Mouse (Mus musculus) neural tube, embryonic 10.5 days (tissue): ENCODE measurements around the gene Ttc8.
"Not testable (repeated sequence)": the region's sequence is repeated elsewhere in the genome, so short reads cannot be mapped to it uniquely, and the experiment has no call there.

Experiments used
- DNase-seq: peaks from one replicate; pipeline ENCODE4 v3.0.0-alpha.2; 2017; ENCODE audit warnings: low spot score; ENCODE audit errors: extremely low spot score

The Ttc8 gene

DNA sequence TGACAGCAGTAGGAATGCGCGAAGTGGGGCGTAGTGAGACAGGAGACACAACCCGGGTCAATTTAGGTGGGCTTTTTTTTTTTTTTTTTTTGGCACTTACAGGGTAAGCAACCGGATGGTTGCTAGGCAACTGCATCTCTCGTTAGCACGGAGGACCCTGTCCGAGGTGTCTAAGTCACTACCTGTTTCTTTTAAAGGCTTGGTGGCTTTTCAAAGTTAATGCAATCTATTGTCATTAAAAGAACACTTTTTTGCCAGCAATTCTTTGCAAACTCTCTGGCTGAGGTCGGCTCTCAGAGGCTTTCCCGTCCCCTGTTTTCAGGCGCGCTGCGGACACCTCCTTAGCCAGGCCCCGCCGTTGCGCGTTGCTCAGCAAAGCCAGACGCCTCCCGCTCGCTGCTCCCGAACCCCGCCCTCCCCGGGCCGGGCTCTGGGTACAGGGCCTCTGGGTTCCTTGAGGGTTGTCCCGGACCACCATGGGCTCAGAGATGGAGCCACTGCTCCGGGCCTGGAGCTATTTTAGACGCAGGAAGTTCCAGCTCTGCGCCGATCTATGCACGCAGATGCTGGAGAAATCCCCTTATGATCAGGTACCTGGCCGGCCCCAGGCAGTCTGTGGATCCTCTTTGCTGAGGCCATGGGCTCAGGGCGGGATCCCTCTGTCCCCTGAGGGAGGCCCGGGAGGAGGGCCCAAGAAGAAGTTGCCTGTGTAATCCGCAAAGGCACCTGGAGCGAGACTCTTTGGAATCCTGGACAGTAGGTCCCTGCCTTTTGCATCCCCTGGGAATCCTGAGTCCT, at the start of gene Ttc8:
Gene Ttc8 (plus strand): TSS at position 381 of the 798 bp plus-strand sequence.
- peak; percentile 94 for DNase-seq

DNA sequence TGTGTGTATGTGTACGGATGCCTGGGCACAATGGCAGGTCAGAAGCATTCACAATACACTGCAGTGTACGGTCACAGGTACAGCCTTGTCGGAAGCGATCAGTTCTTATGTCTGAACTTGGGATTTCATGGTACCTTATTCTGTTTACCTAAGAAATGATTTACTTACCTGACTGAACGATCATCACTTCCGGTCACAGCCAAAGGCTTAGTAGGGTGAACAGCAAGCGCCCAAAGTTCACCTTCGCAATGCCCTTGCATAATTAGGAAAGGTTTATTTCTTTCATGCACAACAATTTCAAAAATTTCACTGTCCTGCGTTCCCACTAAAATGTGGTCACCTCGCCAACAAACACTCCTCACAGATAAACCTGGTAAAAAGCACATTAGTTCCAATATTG, 47.5 kb upstream of the Ttc8 start:
- DNase-seq: no peak

DNA sequence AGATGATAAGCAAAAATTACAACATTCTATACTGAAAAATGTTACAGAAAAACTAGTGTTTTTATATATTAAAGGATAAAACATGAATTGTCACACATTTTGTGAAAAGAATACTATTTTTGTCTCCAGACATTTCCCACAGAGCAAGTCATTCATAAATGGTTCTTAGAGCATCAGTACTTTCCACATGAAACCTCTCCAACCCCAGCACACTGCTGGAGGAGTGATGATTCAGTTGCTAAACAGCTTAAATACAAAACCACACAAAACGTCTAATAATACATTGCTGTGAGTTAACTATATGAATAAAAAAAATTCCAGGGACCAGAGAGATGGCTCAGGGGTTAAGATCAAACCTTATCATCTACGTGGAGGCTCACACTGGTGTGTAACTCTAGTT, 45.2 kb upstream of the Ttc8 start:
- DNase-seq: no peak

DNA sequence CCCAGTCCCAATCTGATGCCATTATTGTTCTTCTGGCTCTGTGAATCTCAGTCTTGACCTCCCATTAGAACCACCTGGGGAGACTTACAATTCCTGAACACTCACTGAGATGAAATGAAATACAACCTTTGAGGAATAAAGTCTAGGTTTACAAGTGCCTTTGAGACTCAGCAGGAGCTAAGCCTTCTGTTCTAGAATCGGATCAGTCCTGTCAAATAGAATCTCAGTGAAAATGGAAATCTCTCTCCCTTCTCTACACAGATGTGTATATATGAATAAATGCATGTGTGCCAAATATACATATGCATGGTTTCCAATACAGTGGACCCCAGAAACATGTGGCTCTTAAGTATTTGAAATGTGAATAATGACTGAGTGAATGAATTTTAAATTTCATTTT, 41.7 kb upstream of the Ttc8 start:
- no peak for DNase-seq

DNA sequence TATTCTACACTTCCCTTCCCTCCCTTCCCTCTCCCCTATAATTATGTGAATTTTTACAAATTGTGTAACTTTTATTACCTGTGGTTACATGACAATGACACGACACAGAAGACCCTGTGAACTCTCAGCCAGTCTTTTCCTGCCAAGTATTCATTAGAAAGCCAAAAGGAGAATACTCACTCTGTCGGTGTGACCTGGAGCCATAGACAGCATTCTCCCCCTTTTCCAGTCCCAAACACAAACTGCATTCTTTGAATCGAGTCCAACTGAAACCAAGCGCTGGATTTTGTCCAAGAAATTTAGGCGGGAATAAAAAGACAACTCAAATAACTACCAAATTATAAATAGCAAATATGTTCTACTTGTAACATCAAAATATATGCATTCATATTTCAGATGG, 38.6 kb upstream of the Ttc8 start:
- DNase-seq: no peak

DNA sequence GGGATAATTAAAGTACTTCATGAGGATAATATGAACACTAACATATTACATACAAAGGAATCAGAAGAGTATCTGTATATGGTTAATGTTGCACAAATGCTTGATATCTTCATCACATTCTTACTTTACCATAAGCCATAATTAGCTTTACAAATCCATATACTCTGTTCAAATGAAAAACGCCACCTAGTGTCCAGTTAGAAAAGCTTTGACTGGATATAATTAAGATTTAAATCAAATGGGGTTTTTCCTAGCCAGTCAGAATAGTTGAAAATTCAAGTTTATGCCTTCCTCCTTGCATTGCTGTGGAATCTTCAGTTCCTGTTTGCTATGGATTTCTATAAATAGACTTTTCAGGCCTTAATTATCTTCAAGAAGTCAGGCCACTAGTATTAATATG, 35.9 kb upstream of the Ttc8 start:
- DNase-seq: no peak

DNA sequence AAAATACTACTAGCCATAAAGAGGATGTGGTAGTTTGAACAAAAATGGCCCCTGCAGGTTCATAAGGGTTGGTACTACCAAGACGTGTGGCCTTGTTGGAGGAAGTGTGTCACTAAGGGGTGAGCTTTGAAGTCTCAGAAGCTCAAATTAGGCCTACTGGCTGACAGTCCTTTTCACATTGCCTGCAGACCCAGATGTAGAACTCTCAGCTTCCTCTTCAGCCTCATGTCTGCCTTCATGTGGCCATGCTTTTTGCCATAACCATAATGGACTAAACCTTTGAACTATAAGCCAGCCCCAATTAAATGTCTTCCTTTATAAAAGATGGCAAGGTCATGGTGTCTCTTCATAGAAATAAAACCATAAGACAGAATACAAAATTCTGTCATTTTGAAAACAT, 23.6 kb upstream of the Ttc8 start:
- DNase-seq: no peak

DNA sequence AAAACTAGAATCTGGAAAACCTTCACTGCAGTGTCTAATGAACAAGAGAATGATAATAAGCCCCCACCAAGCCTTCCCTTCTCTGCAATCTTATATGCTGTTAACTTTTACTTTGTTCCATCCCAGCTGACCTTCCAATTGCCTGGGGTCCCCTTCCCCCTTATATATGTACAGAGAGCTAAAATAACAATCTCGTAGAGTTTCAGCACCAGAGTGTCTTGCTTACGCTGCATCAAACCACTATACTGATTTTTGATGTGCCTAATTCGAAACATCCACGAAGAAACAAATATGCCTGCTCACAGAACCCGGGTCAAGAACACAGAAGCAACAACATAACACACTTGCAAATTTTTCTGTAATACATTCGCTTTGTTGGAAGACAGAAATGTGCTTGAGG, 20.7 kb upstream of the Ttc8 start:
- DNase-seq: no peak

DNA sequence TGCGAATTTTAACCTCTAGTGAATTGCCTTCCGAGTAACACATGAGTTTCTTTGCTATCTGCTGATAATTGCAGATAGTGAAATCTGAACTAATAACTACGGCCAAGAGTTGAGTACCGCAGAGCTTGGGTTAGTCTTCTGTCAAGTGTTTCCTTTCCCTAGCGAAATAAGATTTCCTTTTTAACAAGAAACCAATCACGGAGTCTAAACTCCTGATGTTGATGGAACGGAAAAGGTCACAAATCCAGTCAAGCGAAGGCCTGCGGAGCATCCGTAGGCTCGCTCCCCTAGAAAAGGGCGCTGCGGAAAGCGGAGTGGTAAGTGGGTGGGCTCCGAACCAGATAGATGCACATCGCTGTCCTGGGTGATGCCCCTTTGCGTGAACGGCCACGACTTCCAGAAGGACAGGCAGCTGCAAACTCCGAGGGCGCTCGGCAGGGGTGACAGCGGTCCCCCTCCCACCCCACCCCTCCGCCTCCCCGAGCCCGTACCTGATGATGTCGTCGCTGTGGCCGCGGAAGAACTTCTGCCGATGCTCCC, 20.0 kb upstream of the Ttc8 start:
- DNase-seq: peak; percentile 60

DNA sequence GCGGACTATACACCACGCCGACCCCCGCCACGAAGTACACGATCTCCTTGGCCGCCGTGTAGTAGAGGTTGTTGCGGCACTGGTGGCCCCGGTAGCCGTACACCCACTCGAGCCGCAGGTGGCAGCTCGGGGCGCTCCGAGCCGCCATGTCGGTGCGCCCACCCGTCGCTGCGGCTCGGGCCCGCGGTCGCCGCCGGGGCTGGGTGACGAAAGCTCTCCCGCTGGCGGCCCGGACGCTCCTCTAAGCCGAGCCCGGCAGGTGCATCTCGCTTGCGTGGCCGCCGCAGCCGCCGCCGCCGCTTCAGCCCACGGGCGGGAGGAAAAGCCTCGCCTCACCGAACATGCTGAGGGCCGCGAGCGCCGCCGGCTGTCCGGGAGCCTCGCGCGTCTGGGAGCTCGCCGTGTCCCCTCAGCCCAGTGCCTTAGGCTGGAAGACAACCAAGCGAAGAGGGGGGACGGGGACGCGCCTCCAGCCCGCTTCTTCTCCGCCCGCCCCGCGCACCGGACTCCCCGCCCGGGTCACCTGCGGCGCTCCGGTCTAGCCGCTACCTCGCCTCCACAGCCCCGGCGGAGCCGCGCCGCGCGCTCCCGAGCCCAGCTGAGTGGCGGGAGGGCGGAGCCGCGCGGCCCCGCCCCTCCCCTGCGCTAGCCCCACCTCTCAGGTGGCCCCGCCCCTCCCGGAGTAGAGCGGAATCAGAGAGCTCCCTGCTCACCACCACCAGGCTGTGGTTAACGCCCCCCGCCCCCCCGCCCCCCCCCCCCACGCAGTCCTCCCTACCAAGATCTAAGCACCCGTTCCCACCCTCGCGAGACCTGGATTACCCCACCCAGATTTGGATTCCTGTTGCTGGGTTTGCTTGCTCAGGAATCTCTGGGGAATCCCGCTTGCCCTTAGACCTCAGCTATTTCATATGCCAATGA, 19.2 kb upstream of the Ttc8 start, which contains the start of gene Eml5:
Gene Eml5 (minus strand): TSS at position 604 of the 921 bp plus-strand sequence.
- DNase-seq: peak; percentile 87

DNA sequence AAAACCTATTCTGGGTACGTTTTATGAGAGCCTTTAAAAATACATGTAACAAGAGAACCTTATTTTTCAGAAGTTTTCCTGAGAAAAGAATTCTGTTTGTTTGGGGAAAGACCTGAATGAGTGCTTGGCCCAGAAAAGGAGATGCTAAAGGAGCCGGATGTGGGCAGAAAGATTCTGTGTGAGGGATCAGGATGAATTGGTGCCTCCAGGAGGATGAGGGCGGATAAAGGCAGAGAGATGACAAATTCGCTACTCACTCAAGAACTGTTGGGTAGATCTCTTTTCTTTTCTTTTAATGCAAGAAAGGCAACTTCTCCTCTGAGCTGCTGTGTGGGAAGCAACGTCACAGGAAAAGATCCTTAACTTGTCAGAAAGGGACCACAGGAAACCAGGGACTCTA, 14.9 kb upstream of the Ttc8 start:
- DNase-seq: no peak

DNA sequence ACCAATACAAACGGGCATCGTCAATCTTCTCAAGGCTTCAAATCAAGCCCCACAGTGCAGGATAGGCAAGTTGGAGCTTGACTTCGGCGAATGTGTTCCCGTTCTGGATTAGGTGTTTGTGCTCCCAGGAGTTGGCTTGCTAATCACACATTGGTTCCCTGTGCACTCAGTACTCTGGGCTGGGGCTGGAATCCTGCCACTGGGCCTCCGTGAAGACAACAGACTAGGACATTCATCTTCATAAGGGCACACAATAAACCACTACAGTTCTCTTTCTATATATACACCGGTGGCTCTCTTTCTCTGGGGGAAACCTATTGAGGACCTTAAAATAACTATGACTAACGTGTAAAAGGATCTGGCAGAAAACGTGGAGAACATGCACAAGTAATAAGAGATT, 10.3 kb upstream of the Ttc8 start:
- no peak for DNase-seq

DNA sequence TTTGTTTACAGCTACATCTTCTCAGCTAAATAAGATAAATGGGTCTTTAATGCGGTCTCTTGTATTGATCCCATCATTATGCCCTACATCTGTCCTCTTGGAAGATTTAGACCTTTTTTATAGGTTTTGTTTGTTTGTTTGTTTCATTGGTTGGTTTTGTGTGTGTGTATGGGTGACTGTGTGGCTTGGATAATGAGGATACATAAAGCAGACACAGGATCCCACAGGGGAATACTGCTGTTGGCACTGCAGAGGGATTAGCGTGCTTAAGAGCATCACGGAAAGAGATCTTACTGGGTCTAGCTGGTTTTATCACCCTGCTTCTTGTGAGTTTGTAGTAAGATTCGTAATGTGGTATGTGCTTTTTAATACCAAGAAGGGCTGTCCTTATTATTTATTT, 10.8 kb downstream of the Ttc8 start:
- DNase-seq: no peak

DNA sequence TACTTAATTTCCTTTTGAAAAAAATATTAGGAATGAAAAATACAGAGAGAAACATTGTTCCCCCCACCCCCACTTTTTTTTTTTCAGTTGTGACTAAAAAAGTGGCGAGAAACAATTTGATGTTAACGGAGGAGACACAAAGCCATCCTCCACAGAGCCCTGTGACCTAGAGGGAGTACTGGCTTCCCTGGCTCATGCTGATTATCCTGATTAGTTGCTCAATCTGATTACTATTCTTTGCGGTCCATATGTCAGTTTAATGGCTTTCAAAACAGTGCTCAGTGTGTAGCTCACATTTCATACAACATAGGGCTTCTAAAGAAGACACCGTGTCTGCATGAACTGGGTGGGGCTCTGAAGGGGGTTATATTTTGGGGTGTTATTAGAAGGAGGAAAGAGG, 12.1 kb downstream of the Ttc8 start:
- no peak for DNase-seq

DNA sequence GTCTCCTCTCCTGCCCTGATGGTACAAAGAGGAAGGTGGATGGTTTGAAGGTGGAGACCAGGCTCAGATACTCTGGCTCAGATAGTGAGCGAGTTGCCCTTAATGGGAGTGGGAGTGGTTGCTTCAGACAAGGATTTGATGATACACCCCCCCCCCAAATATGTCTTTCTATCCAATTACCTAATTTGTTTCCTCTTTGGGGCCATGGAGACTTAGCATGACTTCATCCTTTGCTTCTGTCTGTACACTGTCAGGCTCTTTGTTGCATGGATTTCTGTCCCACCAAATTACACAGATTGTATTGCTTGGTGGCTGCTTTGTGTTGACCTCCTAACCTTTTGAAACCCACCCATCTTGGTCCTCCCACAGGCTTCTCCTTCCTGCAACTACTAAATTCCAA, 12.5 kb downstream of the Ttc8 start:
- no peak for DNase-seq

DNA sequence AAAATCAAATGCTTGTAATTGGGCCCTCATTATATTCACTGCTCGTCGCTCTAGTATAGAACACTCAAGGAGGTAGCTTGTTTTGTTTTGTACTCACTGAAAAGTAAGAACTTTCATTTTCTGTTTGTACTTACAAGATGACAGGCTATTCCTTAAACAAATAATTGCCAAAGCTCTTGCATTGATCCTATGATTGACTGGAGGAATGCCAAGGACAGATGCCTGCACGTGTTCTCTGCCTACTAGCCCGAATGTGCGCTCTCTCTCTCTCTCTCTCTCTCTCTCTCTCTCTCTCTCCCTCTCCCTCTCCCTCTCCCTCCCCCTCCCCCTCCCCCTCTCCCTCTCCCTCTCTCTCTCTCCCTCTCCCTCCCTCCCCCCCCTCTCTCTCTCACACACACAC, 30.9 kb downstream of the Ttc8 start:
- not testable (repeated sequence) for DNase-seq

DNA sequence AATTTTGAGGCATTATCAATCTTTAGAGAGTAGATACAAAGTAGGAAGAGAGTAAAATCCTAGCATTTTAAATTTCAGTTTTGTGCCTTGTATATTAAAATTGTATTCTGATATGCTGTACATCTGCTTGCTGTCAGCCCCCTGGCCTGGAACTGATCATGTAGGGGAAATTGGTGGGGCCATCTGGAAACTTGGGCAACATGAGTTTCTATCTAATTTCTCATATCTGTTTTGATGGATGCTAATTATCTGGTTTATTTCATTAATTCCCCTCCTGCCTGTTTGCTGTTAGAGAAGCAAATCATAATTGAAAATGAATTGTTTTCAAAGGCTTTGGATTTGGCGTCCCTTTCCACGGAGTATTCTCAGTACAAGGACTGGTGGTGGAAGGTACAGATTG, 36.6 kb downstream of the Ttc8 start:
- DNase-seq: peak; percentile 1

DNA sequence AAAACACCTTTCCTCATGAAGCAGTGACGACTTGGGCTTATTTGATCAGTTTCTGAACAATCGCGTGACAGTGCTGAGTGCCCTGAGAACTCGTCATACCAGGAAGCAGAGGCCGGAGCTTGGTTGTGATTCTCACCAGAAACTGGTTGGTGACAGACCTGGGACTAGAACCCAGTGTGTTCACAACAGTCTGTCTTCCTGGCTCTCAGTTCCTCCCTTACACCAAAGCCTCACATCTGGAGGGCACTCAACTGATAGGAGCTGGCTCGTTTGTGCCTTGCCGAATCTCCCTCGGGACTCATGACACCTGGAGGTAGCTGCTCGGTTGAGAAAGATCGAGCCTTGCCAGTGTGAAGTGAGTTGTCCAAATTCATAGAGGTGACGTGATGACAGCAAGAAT, 37.1 kb downstream of the Ttc8 start:
- no peak for DNase-seq

DNA sequence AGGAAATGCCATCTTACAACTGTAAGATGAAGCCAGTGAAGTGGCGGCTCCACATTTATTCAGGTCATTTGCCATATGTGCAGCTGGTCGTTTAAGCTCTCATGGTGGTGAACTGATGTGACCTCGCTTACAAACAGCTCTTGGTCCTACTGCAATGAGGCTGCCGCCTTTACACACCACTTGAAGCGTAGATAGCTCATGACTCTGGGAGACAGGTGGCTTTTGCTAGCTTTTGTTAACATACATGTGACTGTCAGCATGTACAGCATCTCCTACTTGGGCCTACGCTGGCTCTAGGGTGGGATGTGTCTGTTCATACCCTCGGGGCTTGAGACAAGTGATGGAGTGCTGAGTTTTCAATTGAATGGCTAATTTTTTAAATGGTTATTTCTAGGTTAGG, 40.6 kb downstream of the Ttc8 start:
- no peak for DNase-seq

DNA sequence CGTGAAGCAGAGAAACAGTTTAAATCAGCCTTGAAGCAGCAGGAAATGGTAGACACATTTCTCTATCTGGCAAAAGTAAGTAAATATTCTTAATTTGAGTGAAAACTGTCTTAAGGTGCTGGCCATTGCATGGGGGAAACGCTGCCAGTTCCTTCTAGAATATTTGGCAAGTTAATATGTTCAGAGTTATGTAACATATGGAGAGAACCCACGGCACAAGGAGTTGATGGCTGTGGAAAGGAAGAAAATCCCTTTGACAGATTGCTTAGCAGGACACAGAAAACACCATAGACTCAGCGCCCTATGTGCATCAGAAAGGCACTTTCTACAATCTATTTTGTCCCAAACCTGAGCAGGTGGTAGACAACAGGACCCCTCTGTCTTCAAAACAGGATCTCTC, 41.0 kb downstream of the Ttc8 start:
- DNase-seq: no peak

DNA sequence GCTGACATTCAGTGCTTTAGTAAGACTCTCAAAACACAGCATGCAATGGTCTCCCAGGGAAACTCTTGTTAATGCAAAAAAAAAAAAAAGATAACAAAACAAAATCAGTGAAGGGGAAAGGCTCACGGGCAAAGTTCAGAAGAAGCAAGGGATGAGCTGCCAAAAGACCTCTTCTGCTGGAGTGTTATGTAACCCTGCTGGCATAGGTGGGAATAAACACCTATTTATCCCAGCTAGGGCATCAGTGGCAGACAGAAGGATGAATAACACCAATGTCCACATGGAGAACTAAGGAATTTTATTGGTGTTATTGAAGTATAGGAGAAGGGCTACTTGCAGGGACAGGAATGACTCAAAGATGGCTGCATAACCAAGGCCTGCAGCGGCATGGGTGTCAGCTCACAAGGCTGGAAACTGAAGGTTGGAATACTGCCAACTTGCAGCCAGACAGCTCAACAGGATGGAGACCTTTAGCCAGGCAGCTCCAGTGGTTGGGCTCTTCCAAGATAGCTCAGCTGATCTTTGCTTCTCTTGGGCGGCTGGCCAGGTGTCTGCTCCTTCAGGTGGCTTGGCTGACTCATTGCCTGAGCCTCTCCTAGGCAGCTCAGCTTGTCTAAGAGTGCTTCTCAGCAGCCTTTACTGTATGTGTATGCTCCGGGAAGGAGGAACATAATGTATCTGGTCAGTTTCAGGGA, 45.2 kb downstream of the Ttc8 start:
- no peak for DNase-seq

DNA sequence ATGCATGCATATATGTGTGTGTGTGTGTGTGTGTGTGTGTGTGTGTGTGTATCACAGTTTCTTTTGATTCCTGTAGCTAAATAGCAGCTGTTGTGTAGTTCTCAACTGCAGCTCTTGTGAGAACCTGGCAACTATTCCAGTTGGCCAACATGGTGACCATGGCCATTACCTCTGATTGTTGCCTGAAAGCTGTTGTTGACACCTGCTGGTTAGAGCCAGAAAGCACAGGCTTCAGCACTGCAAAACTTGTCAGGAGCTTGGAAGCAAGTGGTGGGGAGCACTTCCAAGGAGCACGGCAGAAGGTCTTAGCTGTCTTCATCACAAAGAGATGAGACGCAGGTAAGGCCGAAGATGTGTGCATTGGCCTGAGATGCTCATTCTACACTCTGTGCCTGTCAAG, 51.9 kb downstream of the Ttc8 start:
- DNase-seq: no peak
